Mouse (Mus musculus): ENCODE data around the gene Rundc1.
A peak's percentile ranks its signal among the peaks of the same experiment; 100 is the strongest.
"Not testable (repeated sequence)": the region's sequence is repeated elsewhere in the genome, so short reads cannot be mapped to it uniquely, and the experiment has no call there.

The Rundc1 gene

DNA sequence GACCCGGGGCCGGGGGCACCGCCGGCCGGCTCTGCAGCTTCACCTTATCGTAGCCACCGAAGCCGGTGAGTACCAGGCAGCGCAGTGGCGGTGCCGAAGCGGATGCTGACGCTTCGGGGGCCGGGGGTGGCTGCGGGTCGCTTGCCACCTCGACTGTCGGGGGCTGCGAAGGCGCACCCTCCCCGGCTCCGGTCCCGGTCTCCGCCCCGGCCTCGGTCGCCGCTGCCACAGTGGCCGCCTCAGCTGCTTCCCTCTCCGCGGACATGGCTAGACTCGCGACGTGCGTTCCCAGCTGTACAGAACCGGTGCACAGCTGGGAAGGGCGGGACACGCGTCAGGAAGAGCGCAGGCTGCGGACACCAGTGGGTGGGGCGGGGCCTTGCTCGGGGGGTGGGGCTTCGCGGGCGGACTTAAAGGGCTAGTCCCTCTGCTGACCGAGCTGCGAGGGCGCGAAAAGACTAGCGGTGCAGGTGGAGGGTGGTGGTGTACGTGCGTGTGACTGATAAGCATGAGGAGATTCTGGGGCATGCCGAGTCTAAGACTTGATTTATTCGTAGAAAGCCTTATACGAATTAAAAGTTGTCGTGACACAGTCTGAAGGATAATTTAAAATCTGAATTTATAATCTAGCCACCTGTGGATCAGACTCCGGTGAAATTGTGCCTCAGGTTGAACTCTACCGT is 41.1 kb downstream of the Rundc1 start, which contains the start of gene Vat1:
Vat1 (minus strand) TSS at position 362 of the 683 bp plus-strand sequence.
- DNase-seq (ENCODE audit: extremely low read depth, low read depth), result no peak

DNA sequence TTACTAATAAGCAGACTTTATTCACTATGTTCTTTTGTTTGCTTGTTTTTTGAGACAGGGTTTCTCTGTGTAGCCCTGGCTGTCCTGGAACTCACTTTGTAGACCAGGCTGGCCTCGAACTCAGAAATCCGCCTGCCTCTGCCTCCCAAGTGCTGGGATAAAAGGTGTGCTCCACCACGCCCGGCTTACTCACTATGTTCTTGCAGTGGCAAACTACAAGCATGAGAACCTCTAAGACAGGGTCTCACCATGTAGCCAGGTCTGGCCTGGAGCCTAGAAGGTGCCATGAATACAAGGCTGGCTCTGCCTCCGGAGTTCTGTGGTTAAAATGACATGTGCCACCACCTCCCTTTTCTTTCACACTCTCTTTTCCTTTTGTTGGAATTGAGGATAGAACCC is 41.7 kb downstream of the Rundc1 start:
- DNase-seq (ENCODE audit: extremely low read depth, low read depth), result not testable (repeated sequence)

DNA sequence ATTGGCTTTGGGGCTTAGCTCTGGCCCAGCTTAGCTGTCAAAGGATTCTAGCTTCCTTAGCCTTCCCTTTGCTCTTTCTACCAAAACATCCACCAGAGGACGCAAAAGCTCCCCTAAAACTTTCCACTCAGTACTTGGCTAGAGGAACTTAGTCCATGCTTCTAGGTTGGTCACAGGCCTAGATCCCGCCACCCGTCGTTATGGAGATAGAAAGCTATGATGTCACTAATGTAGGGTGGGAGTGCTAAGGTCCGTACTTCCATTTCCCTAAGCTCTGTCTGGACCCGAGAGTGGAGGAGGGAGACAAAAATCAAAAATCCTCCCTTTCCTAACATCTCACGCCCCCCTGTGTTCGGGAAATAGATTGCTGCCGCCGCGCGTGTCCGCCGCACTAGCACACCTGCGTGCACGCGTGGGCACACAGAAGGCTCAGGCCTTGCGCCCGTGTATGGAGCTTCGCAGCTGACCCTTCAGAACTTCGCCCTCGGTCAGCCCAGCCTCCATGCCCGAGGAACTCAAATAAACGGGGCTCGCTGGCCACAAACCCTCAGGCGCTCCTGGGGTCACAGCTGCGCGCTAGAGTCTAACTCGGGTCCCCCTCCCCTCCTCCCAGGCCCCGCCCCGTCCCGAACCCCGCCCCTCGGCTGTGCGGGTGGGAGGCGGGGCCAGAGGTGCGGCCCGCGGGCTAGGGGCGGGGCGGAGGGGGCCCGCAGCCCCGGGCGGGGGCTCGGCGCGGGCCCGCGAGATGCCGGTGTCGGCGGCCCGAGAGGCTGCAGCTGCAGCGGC is 42.8 kb downstream of the Rundc1 start:
- peak; percentile 93 for DNase-seq (ENCODE audit: extremely low read depth, low read depth)

DNA sequence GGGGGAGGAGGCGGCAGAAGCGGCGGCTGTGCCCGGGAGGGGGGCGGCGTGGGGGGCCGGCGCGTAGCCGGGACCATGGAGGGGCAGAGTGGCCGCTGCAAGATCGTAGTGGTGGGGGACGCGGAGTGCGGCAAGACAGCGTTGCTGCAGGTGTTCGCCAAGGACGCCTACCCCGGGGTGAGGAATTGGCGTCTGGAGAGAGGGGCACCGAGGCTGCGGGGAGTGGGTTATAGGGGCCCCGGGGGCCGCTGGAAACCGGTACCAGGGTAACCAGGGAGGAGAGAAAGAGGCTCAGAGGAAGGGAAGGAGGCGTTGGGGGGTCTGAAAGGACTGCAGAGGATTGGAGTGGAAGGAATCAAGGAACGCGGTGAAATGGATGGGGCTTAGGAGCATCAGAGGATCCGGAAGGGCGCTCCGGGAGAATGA is 43.4 kb downstream of the Rundc1 start:
- no peak for DNase-seq (ENCODE audit: extremely low read depth, low read depth)

DNA sequence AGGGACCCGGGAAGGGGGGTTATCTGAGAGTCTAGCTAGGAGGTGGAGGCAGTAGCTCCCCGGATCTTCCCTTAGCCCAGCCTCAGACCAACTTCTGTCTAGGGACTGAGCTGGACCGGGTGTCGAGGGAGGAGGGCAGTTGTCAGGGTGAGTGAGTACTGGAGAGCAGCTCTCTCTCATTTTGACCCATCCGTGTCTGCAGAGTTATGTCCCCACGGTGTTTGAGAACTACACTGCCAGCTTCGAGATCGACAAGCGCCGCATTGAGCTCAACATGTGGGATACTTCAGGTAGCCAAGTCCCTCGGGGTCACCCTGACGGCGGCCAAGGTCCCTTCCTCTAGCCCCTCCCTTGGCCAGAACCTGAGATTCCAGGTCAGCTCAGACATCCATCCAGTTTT is 43.8 kb downstream of the Rundc1 start:
- no peak for DNase-seq (ENCODE audit: extremely low read depth, low read depth)

DNA sequence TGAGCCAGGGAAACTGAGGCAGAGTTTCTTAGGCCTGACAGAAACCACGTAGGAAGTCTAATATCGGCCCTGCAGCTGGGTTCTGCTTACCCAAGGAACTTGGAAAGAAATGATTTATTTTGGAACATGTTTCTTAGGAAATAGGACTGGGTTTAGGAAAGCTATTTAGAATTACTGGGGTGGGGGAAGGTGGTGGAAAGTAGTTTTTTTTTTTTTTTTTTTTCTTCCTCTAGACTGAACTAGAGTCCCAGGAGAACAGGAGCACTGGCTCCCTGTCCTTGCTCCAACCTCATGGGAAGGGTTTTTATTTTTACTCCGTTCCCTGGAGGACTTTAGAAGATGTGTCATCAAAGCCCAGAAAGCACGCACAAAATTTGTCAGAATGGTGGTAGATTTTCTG is 44.3 kb downstream of the Rundc1 start:
- DNase-seq (ENCODE audit: extremely low read depth, low read depth), result no peak

DNA sequence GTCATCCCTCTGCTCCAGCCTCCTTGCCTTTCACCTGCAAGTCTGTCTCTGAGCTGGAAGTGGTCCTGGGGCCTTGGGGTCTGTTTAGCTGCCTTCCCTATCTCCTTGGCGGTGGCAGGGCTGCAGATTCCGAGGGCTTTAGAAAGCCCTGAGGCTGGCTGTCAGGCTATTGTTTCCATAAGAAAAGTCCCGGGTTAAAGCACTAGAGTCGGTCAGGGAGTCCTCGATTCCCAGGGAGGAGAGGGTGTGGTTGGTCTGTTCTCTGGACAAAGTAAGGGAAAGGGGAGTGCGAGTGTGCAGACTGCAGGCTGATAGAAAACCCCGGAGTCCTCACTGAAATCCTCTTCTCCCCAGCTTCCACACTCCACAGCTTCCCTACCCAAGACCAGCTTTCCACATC is 45.3 kb downstream of the Rundc1 start:
- DNase-seq (ENCODE audit: extremely low read depth, low read depth), result no peak

DNA sequence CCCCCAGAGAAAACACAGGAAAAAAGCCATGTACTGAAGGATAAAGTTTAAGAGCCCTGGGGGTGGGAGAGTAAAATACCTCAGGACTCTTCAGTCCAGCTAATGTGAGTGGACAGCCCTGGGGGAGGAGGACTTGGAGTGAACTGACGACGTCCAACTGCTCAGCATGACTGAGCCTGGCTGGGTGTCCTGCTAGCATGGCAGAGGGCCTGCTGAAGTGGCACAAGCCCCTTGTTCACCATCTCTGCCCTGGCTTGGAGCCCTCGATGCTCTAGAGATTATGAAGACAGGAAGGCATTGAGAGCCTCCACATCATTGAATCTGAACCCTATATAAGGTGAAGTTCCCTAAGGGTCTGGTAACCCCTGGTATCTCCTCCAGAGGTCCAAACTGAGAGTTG is 47.0 kb downstream of the Rundc1 start:
- DNase-seq (ENCODE audit: extremely low read depth, low read depth), result no peak

DNA sequence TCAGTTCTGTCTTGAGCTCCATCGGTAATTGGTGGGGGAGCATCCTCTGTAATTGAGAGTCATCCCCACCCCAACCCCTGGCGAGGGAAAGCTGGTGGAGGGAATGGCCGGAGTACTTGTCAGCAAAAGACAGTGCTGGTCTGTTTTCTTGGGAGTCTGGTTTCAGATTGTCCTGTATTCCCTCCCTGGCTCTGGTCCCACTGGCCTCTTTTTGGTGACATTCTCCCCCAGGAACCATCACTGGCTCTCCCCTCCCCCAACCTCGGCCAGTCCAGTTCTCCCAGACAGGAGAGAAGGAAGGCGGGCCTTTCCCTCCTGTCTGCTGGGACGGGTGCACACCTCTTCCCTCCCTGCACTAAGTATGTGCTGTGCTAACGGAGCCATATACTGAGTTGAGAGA is 47.5 kb downstream of the Rundc1 start:
- DNase-seq (ENCODE audit: extremely low read depth, low read depth), result no peak

DNA sequence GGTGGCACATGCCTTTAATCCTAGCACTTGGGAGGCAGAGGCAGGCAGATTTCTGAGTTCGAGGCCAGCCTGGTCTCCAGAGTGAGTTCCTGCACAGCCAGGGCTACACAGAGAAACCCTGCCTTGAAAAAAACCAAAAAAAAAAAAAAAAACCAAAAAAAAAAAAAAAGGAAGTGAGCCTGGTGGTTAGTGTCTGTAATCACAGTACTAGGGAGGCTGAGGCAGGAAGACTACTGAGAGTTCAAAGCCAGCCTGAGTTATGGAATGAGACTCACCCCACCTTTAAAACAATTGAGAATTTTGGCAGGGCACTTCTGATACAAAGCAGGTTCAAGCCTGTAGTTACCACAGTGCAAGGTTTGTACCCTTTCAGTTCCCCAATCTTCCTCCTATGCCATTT is 48.8 kb downstream of the Rundc1 start:
- not testable (repeated sequence) for DNase-seq (ENCODE audit: extremely low read depth, low read depth)

DNA sequence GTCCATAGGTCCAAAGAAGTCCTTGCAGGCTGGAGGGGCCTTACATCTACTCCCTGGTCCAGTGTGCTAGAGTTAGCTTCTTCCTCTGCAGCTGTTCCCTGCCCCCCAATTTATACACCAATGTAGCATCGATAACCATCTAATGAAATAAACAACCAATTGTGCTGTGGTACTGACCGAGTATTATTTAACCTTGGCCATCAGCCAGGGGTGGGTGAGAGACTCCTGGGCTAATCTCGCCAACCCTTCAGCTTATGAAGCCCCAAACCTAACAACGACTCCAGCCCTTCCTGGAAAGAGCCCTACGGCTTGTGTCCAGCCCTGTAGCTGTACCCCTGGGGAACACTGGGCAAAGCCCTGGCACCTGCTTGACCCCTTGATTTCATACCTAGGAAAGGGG is 49.4 kb downstream of the Rundc1 start:
- DNase-seq (ENCODE audit: extremely low read depth, low read depth), result no peak

DNA sequence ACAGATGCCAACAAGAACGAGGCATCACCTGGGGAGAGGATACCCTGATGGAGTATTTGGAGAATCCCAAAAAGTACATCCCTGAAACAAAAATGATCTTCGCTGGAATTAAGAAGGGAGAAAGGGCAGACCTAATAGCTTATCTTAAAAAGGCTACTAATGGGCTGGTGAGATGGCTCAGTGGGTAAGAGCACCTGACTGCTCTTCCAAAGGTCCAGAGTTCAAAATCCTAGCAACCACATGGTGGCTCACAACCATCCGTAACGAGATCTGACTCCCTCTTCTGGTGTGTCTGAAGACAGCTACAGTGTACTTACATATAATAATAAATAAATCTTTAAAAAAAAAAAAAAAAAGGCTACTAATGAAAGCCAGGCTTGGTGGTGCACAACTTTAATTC is 51.5 kb downstream of the Rundc1 start:
- not testable (repeated sequence) for DNase-seq (ENCODE audit: extremely low read depth, low read depth)

DNA sequence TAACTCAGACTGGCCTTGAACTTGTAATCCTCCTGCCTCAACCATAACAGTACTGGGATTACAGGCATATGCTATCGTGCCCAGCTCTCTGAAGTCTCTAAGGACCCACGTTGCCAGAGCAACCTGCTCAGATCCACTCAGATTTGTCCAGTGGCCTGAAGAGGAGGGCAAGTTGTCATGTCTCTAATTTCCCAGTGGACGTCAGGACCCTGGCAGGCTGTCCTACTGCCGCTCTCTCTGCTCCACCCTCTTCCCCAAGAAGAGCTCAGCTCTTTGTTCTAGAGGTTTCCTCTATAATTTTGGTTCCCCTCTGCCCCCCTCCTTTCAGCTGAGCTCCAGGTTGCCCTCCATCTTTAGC is 52.3 kb downstream of the Rundc1 start:
- DNase-seq (ENCODE audit: extremely low read depth, low read depth), result no peak

DNA sequence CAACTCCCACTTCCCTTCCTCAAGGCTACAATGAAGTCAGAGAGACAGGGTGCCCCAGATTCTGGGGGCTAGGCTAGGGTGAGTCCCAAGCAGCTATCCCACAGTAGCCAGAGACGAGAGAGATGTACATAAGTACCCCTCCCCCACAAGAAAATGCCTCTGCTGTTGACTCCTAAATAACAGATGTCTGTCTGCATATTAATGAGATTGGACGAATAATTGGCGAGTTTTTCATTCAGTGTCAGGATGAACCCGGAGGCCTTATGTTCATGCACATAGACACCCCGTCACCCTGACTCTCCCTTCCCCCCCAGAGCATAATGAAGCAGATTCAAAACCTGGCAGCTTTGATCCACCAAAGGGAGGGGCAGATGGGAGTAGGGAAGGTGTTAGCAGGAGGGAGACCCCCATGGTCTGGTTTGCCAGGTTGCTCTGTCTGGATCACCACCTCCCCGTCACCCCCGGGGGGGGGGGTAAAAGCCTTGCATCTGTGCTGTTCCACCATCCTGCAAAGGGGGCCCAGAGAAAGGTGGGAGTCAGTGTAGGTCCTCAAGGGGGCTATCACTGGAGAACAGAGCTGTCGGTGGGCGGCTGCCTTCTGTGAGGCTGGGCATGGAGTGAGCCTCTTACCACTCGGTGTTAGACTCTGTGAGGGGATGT is 52.8 kb downstream of the Rundc1 start:
- no peak for DNase-seq (ENCODE audit: extremely low read depth, low read depth)

DNA sequence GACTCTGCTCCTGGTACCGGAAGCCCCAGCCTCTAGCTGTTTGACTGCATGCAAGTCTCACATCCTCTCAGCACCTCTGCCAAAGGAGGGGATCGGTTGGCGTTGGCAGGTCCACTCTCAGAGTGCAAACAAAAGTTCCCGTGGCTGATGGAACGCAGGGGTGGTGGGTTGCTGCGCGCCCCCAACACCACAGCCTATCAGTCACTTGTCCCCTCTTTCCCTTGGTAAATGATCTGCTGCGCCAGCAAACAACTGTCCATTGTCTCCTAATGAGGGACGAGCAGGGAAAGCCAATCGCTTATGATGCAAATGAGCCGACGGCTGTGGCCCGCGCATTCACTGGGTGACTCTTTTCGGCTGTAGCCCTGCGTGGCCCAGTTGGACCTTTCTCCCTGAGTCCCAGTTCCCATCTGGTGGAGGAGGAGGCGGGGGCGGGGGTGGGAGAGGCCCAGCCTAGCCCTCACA is 54.3 kb downstream of the Rundc1 start:
- DNase-seq (ENCODE audit: extremely low read depth, low read depth), result no peak

DNA sequence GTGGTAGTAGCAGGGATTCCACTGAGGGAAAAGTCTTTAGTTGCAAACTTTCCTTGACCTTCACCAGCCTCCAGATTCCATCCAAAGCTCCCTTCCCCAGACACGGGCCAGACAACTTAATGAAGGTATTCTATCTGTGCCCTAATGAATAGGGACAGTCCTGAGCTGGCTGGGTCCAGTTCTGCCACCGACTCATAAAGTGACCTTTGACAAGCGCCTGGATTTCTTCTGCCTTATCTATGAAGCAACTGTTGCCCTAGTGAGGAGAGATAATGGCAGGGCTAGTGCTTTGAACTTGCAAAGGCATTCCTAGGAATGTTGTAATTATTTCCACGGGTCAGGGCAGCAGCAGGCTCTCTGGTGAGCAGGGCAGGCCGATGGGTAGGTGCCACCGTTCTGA is 56.0 kb downstream of the Rundc1 start:
- no peak for DNase-seq (ENCODE audit: extremely low read depth, low read depth)

DNA sequence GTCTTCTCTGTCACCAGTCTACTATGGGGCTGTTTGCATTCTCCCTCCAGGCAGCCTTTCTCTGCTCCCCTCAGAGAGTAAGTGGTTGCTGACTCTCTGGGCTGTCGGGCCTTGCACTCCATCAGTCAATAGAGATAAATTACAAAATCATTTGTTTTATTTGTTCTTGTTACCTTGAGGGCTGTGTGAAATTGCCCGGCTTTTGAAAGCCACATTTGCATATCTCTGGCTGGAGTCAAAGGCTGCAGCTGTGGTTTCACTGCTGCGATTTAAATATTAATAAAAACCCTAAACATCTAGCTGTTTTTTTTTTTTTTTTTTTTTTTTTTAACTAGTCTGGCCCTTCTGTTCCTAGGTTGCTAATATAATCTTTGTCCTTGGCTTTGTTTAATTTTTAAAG is 58.9 kb downstream of the Rundc1 start:
- DNase-seq (ENCODE audit: extremely low read depth, low read depth), result no peak

DNA sequence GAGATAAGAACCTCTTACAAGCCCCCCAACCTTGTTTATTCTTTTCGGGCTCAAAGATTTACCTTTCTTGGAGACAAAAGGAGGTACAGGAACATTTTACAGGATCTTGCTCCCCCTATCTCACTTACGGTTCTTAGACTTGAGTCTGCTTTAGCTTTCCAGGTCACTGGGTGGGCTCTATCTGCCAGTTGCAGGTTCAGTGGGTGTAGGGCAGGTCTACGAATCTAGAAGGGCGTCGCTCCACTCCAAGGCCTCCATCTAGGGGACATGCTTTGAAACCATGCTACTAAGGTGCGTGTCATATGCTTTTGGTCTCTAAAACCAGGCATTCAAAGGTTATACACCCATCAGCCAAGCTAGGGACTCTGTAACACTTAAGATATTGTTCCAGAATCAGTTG is 59.4 kb downstream of the Rundc1 start:
- DNase-seq (ENCODE audit: extremely low read depth, low read depth), result no peak

DNA sequence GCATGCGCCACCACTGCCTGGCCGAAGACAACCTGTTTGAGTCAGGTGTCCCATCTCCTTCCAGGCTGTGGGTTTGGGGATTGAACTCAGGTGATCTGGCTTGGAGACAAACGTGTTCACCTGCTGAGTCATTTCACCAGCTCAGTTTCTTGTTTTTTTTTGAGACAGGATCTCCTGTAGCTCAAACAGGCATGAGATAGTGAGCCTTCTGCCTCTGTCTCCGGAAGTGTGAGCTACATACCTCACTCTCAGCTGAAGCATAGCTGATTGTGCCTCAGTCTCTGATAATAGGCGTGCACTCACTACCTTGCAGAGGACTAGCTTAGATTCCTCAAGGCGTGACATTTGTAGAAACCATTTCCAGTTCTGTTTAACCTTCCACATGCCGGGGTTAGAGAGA is 59.9 kb downstream of the Rundc1 start:
- DNase-seq (ENCODE audit: extremely low read depth, low read depth), result peak; percentile 65

Measured in MEL-GATA-1-ER (cell line).